Mouse (Mus musculus) Patski (cell line): Measurements from ENCODE around the gene Cbx8. TPM values are rescaled to one million over a fixed set of nuclear protein-coding genes. Genes with fewer than 3 reads are reported as not detected.

Experiments
- ATAC-seq: fragments of 100-300 bp; one replicate; pipeline ENCODE4 v1.8.0; 2021
- CTCF ChIA-PET: fragments of 350-600 bp; sonication (Branson Sonifier 250); formaldehyde crosslinking; loops from one replicate; lab custom pipeline; 2022; ENCODE audit warnings: inconsistent platforms; lab: Charles Lee
- POLR2A ChIA-PET: fragments of 350-600 bp; sonication (Branson Sonifier 250); formaldehyde crosslinking; loops from one replicate; lab custom pipeline; 2022; ENCODE audit warnings: antibody characterized with exemption, inconsistent platforms; lab: Charles Lee
- DNase-seq: peaks from one replicate; pipeline ENCODE4 v3.0.0-alpha.2; 2011; ENCODE audit warnings: low read depth, low spot score
- H3K27me3 ChIP-seq: fragments of 371-371 bp; one replicate; pipeline ENCODE4 v1.5.1; 2021
- CTCF ChIP-seq: fragments of 100-300 bp; IDR thresholded peaks from one replicate; pipeline ENCODE4 v1.5.1; 2021
- in situ Hi-C: fragments of 300-500 bp; cut with MboI; formaldehyde crosslinking; loops from 3 replicates; pipeline ENCODE4 v1.11.1; 2018; ENCODE audit warnings: low pct_unique_long_range_greater_than_20kb, mixed read lengths
- polyA plus RNA-seq: library from polyadenylated mRNA; unstranded; gene quantifications from one replicate; pipeline ENCODE4 v1.2.3, GENCODE M21; 2021

Gene Cbx8
- polyA plus RNA-seq, 1 experiment from 2014 or later: 14.6 TPM

DNA sequence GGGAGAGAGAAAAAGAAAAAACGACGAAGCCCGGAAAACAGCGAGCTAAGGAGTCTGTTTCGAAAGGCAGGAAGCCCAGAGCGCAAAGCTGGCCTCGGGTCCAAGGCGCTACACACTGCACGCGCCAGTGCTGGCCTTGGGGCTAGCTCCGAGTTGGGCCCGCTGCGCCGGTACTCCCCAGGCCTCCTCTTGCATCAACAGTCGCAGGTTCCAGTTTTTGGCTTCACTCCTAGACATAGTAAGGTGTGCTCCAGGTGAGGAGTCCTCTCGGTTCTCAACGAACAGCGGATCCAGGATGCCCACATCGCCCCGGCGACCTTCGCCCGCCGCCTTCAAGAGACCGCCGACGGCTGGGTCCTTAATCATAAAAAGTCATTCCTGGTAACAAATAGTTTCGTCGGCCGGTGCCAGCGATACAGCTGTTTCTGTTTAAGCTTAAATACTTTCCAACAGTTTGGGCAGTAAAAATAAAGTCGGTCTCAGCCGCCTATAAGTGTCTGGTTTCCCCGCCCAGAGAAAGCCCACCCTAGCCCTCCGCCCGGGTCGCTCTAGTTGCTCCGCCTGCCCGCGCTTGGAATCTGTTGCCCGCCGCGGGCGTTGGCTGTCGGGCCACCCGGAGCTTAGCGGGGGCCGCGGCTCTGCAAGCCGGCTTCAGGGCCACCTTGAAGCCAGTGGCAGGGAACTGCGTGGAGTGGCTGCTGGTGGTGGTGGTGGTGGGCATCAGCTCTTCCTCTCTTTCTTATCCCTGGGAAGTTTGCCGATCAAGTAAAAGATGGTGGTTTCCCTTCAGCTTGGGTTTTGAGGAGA is 1.9 kb upstream of the Cbx8 start:
- POLR2A ChIA-PET: interaction anchor here (0.5 to 0.8 kb wide), 4 partner anchors 11 to 706 kb away, joined by 3 to 5 read pairs (median 4); no protein-coding TSS in a partner anchor
- in situ Hi-C loops: loop anchor here (5.0 kb wide), 1 partner anchor 35 kb away; no protein-coding TSS in a partner anchor
- ATAC-seq (no peak), DNase-seq (no peak)
- CTCF ChIA-PET: interaction anchor here (1.0 to 2.0 kb wide), 8 partner anchors 9 to 163 kb away, joined by 3 to 12 read pairs (median 4); partner anchors contain the start of gene Cbx4
- H3K27me3 ChIP-seq: peaks cover 19% of the 10 kb centered on the region
- TF ChIP-seq CTCF: no peak

DNA sequence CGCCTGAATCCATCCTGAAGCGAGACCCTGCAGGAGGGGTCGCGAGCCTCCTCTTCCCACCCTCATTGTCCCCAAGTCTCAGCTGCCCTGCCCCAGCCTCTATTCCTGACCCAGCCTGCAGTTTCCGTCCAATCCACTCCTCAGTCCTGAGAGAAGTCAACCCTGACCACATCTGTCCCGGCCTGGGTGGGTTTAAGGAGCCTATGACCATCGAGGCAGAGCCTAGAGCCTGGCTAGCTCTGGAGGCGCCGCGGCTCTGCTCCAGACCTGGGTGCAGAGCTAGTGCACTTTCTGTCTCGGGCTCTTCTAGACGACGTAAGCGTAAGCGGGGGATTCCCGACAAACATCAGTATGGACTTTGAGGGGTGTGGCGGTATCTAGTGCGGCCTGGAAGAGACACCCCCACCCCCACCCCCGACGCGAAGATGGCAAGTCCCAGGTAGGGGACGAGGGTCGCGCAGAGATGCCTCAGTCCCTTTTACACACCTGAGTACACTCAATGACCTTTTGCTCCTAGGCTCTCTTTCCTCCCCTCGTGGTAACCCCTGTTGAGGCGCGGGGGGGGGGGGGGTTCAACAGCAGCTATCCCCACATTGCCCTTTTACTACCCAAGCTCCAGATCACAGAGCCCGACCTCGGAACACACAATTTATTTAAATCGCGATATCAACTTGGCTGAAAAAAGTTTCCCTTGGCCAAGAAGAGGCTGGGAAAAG is 1.1 kb upstream of the Cbx8 start:
- in situ Hi-C loops: loop anchor here (5.0 kb wide), 1 partner anchor 35 kb away; no protein-coding TSS in a partner anchor
- POLR2A ChIA-PET: interaction anchor here (0.6 to 1.8 kb wide), 5 partner anchors 12 to 705 kb away, joined by 3 to 5 read pairs (median 4); partner anchors contain the start of gene Cbx2
- no peak for TF ChIP-seq CTCF
- DNase-seq (no peak), ATAC-seq (no peak)
- CTCF ChIA-PET: interaction anchor here (0.8 to 2.0 kb wide), 6 partner anchors 9 to 171 kb away, joined by 3 to 12 read pairs (median 5); partner anchors contain the start of gene Cbx4
- peaks cover 15% of the 10 kb centered on the region for H3K27me3 ChIP-seq

DNA sequence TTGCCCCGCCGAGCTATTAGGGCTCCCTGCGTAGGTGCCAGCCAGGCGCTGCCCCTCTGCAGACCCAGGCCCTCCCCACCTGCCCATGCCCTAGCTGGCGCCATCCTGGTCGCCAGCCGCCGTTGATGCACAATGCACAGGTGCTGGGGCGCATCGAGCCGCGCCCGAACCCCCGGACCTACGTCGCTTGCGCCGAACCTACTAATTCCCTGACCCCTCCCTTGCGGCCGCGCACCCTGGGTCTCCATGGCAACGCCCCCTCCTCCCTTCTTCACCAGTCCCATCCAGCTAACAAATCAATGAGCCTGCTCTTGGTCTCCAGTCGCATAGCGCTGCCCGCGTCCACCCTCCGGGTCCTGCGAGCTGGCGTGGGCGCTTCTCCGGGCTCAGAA is 552 bp upstream of the Cbx8 start:
- ATAC-seq (peak; percentile 24), DNase-seq (no peak)
- H3K27me3 ChIP-seq: peaks cover 9% of the 10 kb centered on the region
- ChIA-PET CTCF (interaction anchor here (0.8 to 2.0 kb wide), 4 partner anchors 10 to 172 kb away, joined by 3 to 12 read pairs (median 6); partner anchors contain the start of gene Cbx4), POLR2A (interaction anchor here (1.1 to 1.8 kb wide), 4 partner anchors 18 to 150 kb away, joined by 3 to 5 read pairs (median 4); partner anchors contain the start of gene Cbx2)
- no peak for TF ChIP-seq CTCF
- in situ Hi-C loops: loop anchor here (5.0 kb wide), 1 partner anchor 36 kb away; no protein-coding TSS in a partner anchor

- POLR2A ChIA-PET: interaction anchor here (1.0 to 1.8 kb wide), 4 partner anchors 17 to 151 kb away, joined by 3 to 5 read pairs (median 4); partner anchors contain the start of gene Cbx2
- in situ Hi-C loops: loop anchor here (5.0 kb wide), 1 partner anchor 37 kb away; no protein-coding TSS in a partner anchor
- no peak for ATAC-seq
- no peak for DNase-seq
- CTCF ChIA-PET: interaction anchor here (0.6 to 1.2 kb wide), 2 partner anchors 42 to 86 kb away, joined by 3 read pairs; no protein-coding TSS in a partner anchor
- TF ChIP-seq CTCF: no peak
- H3K27me3 ChIP-seq: peaks cover 3% of the 10 kb centered on the region
Observed at GRCm38 (mm10) chr11:119039732-119040512, 847 bp downstream of the Cbx8 start.

DNA sequence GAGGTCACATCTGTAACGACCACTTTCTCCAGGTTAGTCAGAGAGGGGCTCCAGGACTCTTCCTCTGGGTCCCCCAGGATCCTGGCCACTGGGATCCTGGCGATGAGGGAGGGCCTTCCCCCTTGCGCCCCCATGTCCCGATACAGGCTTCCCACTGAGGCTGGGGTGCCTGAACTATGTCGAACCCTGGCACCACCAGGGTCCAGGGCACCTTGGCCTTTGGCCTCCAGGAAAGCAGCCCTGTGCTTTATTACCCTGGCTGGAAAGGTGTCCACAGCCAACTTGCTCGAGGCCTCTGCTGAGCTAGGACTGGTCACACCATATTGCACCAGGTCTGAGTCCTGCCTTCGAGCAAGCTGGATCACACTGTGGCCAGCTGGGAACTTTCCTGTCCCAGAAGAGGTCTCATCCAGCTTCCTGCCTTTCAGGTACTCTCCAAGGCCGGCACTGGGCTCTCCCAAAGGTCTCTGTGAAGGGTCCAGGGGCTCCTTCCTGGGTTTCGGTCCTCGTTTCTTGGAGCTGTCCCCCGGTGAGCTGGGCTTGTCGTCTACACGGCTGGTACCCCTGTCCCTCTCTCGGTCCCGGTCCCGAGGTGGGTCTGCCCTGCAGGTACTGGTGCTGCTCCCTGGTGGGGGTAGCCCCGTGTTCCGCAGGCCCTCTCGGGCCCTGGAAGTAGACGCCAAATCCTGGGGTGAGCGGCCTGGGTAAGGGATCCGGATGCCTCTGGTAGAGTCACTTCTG is 1.9 kb downstream of the Cbx8 start:
- in situ Hi-C loops: no loop called here
- DNase-seq (no peak), ATAC-seq (no peak)
- CTCF ChIA-PET: interaction anchor here (1.2 kb wide), 1 partner anchor 41 kb away, joined by 3 read pairs; no protein-coding TSS in a partner anchor
- no peak for TF ChIP-seq CTCF
- H3K27me3 ChIP-seq: no peaks in the 10 kb centered on the region
- POLR2A ChIA-PET: no interaction called here

- ChIA-PET CTCF (interaction anchor here (2.0 kb wide), 1 partner anchor 44 kb away, joined by 5 read pairs; no protein-coding TSS in a partner anchor), POLR2A (interaction anchor here (0.7 kb wide), 1 partner anchor 39 kb away, joined by 5 read pairs; no protein-coding TSS in a partner anchor)
- ATAC-seq: no peak
- no peaks in the 10 kb centered on the region for H3K27me3 ChIP-seq
- in situ Hi-C loops: no loop called here
- no peak for TF ChIP-seq CTCF
- DNase-seq: no peak
Observed at GRCm38 (mm10) chr11:119037780-119038401, 2.9 kb downstream of the Cbx8 start.

- ATAC-seq: no peak
- ChIA-PET POLR2A (interaction anchor here (0.8 kb wide), 1 partner anchor 55 kb away, joined by 3 read pairs; no protein-coding TSS in a partner anchor), CTCF (interaction anchor here (1.0 to 2.0 kb wide), 2 partner anchors 14 to 45 kb away, joined by 4 to 5 read pairs; no protein-coding TSS in a partner anchor)
- no peak for DNase-seq
- no peaks in the 10 kb centered on the region for H3K27me3 ChIP-seq
- in situ Hi-C loops: no loop called here
- TF ChIP-seq CTCF: no peak
Observed at GRCm38 (mm10) chr11:119036934-119037779, 3.6 kb downstream of the Cbx8 start.
